Mouse (Mus musculus) G1E (cell line): ENCODE data around the gene Pdia6. TPM values are rescaled to one million over a fixed set of nuclear protein-coding genes. Genes with fewer than 3 reads are reported as not detected.

ENCODE experiments used
- ATAC-seq: 2 replicates; pipeline ENCODE4 v1.8.0; 2016; ENCODE audit warnings: mild to moderate bottlenecking; ENCODE audit not compliant: insufficient number of reproducible peaks, poor library complexity, low FRiP score, severe bottlenecking; ENCODE audit errors: extremely low read depth
- DNase-seq: peaks from one replicate; pipeline ENCODE4 v3.0.0; 2012; ENCODE audit warnings: low spot score
- H3K27me3 ChIP-seq: 2 replicates; pipeline ENCODE4 v1.6.1; 2012; ENCODE audit warnings: mild to moderate bottlenecking, low read length, inconsistent platforms; ENCODE audit not compliant: insufficient read depth
- H3K36me3 ChIP-seq: replicated peaks from 2 replicates; pipeline ENCODE3; 2012; ENCODE audit warnings: mild to moderate bottlenecking, inconsistent platforms
- H3K4me1 ChIP-seq: 2 replicates; pipeline ENCODE4 v1.6.1; 2012; ENCODE audit warnings: low read depth, low read length, inconsistent platforms, mixed read lengths; ENCODE audit not compliant: insufficient read depth
- H3K4me3 ChIP-seq: 2 replicates; pipeline ENCODE4 v1.5.1; 2012; ENCODE audit warnings: low read depth, mild to moderate bottlenecking, inconsistent platforms, low read length, moderate library complexity, mixed read lengths
- H3K9me3 ChIP-seq: replicated peaks from 2 replicates; pipeline ENCODE4 v1.6.1; 2012; ENCODE audit warnings: inconsistent platforms
- CTCF ChIP-seq: IDR thresholded peaks from 2 replicates; pipeline ENCODE4 v1.5.1; 2012; ENCODE audit warnings: low read depth, low read length, inconsistent platforms, mixed read lengths
- GATA1 ChIP-seq: IDR thresholded peaks from 2 replicates; pipeline ENCODE4 v1.6.1; 2012; ENCODE audit warnings: borderline replicate concordance, low read length, inconsistent platforms, mixed read lengths
- GATA2 ChIP-seq: IDR thresholded peaks from 2 replicates; pipeline ENCODE4 v1.6.1; 2012; ENCODE audit warnings: low read depth, low read length, inconsistent platforms, borderline replicate concordance
- POLR2AphosphoS5 ChIP-seq: IDR thresholded peaks from 2 replicates; pipeline ENCODE4 v1.6.1; 2012; ENCODE audit warnings: low read depth, low read length, inconsistent platforms; ENCODE audit not compliant: insufficient replicate concordance
- TAL1 ChIP-seq: conservative IDR thresholded peaks from 2 replicates; pipeline ENCODE4 v1.6.1; 2012; ENCODE audit warnings: low read depth, low read length, inconsistent platforms, mixed read lengths
- polyA plus RNA-seq: library from polyadenylated mRNA; stranded (reverse); fragments of >175 nt; gene quantifications from 2 replicates; pipeline ENCODE4 v1.2.3, GENCODE M21; 2012
- total RNA-seq, 2 experiments: library from RNA; stranded (forward) in 1 of 2; stranded (reverse) in 1 of 2; fragments of 200-1000 nt in 1 of 2; fragments of >200 nt in 1 of 2; fragmentation: Nextera tagmentation in 1 of 2; gene quantifications; 2 replicates each; pipeline ENCODE4 v1.2.3; 2014 to 2017

Gene Pdia6
- total and polyA plus RNA-seq, 3 experiments, result 12.3 to 115 (median 43.0) TPM

GRCm38 (mm10) chr12:17239428-17239688 is 27.0 kb upstream of the Pdia6 start:
- ATAC-seq (no peak), DNase-seq (no peak)
- Histone ChIP-seq H3K9me3 (no peaks in the 10 kb centered on the region), H3K36me3 (no peaks in the 10 kb centered on the region), H3K4me3 (no peak overlapping the region), H3K4me1 (no peaks in the 10 kb centered on the region), H3K27me3 (peaks cover 3% of the 10 kb centered on the region; the same call in 1 of the 2 replicates)
- TF ChIP-seq CTCF, result no peak
- no peak for TF ChIP-seq GATA2
- no peak for TF ChIP-seq POLR2AphosphoS5
- no peak for TF ChIP-seq GATA1
- TF ChIP-seq TAL1, result no peak

DNA sequence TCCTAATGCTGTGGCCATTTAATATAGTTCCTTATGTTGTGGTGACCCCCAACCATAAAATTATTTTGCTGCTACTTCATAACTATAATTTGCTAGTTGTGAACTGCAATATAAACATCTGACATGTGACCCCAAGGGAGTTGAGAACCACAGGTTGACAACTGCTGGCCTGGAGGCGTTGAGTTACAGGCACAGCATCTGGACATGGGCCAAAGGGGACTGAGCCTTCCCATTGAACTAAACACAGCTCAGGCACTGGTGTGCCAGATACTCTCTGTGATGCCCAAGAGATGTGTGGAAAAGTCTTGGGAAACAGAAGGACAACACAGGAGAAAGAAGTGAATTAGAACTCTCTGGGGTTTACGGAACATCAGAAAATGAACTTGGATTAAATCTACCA is 25.3 kb upstream of the Pdia6 start:
- Histone ChIP-seq H3K27me3 (peaks cover 3% of the 10 kb centered on the region; the same call in 1 of the 2 replicates), H3K4me3 (no peak overlapping the region), H3K4me1 (no peaks in the 10 kb centered on the region), H3K36me3 (no peaks in the 10 kb centered on the region), H3K9me3 (no peaks in the 10 kb centered on the region)
- ATAC-seq (no peak), DNase-seq (no peak)
- TF ChIP-seq TAL1 (no peak), POLR2AphosphoS5 (no peak), GATA1 (no peak), CTCF (no peak), GATA2 (no peak)

DNA sequence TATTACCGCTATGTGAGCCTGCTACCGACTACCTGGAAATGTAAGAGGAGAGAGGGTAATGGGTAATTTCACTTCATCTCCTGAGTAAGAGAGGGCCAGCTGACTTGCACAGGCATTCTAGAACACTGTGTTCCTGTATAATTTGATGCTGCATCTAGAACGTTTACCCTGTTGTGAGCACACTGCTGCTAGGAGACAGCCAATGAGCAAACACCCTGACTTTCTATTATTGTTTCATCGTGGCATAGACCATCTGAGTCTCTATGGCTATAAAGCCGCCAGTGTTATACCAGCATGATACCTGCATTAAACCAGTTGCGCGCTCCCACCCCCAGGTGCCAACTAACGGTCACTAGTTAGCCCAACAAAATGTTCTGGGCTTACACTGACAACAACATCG is 24.7 kb upstream of the Pdia6 start:
- no peaks in the 10 kb centered on the region for H3K36me3 ChIP-seq
- H3K4me1 ChIP-seq, result no peaks in the 10 kb centered on the region
- no peaks in the 10 kb centered on the region for H3K9me3 ChIP-seq
- DNase-seq (no peak), ATAC-seq (no peak)
- peaks cover 3% of the 10 kb centered on the region; the same call in 1 of the 2 replicates for H3K27me3 ChIP-seq
- TF ChIP-seq TAL1, result no peak
- H3K4me3 ChIP-seq, result no peak overlapping the region

DNA sequence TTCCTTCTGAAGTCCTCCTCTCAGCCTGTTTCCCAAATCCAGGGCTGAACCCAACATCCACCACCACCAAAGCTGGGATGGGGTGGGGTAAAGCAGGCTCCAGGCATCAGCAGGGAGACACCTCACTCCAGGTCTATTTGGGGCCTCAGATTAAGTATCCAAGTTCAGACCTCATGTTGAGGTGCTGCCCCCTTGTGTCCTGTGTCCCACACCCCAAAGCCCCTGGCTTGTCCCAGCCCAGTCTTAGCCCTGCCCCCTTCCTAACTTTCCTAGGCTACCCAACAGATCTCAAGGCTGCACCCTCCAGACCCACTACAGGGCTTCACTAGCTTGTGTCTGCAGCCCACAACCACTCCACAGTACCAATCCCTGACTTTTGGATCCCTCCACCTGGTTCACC is 24.3 kb upstream of the Pdia6 start:
- no peaks in the 10 kb centered on the region for H3K9me3 ChIP-seq
- no peak for TF ChIP-seq GATA1
- no peak for TF ChIP-seq CTCF
- TF ChIP-seq TAL1, result no peak
- no peak for TF ChIP-seq GATA2
- TF ChIP-seq POLR2AphosphoS5, result no peak
- H3K27me3 ChIP-seq, result peaks cover 3% of the 10 kb centered on the region; the same call in 1 of the 2 replicates
- H3K36me3 ChIP-seq, result no peaks in the 10 kb centered on the region
- no peaks in the 10 kb centered on the region for H3K4me1 ChIP-seq
- no peak overlapping the region for H3K4me3 ChIP-seq
- DNase-seq (no peak), ATAC-seq (no peak)

- no peaks in the 10 kb centered on the region for H3K9me3 ChIP-seq
- no peaks in the 10 kb centered on the region for H3K36me3 ChIP-seq
- DNase-seq, result no peak
- peaks cover 2% of the 10 kb centered on the region; the same call in 1 of the 2 replicates for H3K4me1 ChIP-seq
- H3K27me3 ChIP-seq, result peaks cover 27% of the 10 kb centered on the region
- ATAC-seq, result no peak
- TF ChIP-seq CTCF (no peak), GATA2 (no peak), GATA1 (no peak), TAL1 (no peak), POLR2AphosphoS5 (no peak)
- no peak overlapping the region for H3K4me3 ChIP-seq
Observed at GRCm38 (mm10) chr12:17250962-17251361, 15.4 kb upstream of the Pdia6 start.

DNA sequence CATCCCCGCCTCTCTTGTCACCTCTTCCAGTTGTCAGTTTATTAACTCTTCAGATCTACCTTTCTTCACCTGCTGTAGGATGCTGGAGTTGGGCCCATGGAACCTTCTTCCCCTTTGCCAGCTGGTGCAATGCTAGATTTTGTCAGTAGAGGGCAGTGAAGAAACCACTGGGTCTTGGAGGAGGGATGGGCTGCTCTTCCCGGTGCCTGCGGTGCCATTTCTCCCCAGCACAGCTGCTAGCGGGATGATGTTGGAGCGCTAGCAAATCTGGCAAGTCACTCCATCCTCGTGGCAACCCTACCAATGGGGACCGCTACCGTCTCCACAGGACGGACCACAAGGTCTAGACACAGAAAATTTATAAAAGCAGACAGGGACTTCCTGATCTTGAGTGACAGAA is 13.3 kb upstream of the Pdia6 start:
- TF ChIP-seq CTCF, result peak; percentile 76
- TF ChIP-seq GATA2, result no peak
- TF ChIP-seq GATA1, result no peak
- DNase-seq, result peak; percentile 41
- Histone ChIP-seq H3K9me3 (no peaks in the 10 kb centered on the region), H3K36me3 (no peaks in the 10 kb centered on the region), H3K27me3 (peaks cover 29% of the 10 kb centered on the region), H3K4me1 (peaks cover 4% of the 10 kb centered on the region), H3K4me3 (no peak overlapping the region)
- ATAC-seq, result no peak

DNA sequence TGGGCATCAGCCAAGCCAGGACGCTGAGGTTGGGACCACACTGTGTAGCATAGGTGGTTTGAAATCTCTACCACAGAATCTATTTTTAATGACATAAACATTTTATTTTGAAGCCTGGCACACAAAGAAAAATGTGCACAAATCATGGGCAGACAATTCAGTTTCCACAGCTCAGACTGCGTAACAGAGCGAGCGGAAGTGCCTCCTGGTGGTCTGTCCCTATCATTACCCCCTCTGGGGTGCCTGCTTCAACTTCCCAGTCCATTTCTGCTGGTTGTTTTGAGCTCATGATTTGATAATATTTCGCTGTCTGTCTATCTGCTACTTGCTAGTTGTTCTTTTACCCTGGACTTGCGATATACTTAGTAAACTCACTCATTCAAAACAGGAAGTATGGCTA is 10.7 kb upstream of the Pdia6 start:
- H3K27me3 ChIP-seq, result peaks cover 24% of the 10 kb centered on the region
- H3K9me3 ChIP-seq, result no peaks in the 10 kb centered on the region
- H3K4me3 ChIP-seq, result no peak overlapping the region
- H3K36me3 ChIP-seq, result no peaks in the 10 kb centered on the region
- peaks cover 10% of the 10 kb centered on the region for H3K4me1 ChIP-seq
- ATAC-seq (no peak), DNase-seq (no peak)
- no peak for TF ChIP-seq POLR2AphosphoS5
- TF ChIP-seq GATA2, result no peak
- TF ChIP-seq TAL1, result no peak
- TF ChIP-seq CTCF, result no peak
- no peak for TF ChIP-seq GATA1
